Mouse (Mus musculus): ENCODE measurements around the gene Pafah1b2.

Gene Pafah1b2

GRCm38 (mm10) chr9:45942464-45942863 is 70.0 kb downstream of the Pafah1b2 start:
- no peak for DNase-seq (ENCODE audit: low read depth)

DNA sequence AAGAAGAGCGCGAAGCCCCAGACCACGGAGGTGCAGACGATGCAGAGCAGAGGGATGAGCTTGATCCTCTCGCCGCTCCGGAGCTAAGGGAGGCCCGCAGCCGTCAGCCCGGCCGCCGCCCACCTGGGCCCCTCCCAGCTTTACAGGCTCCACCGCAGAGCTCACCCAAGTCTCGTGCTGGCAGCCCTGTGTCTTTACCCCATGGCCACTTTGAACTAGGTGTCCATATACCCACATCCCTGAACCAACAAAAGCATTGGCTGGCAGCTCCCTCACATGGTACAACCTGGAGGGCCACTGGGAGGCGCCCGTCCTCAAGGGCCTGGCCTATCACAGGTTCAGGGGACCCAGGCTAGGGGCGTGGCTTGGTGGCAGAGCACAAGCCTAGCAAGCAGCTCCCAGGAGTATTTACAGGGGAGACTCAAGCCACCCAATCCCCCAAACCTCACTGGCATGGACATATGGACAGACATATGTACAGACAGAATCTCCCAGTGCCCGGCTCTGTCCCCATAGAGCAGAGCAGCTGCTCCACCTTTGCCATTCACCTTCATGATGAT is 71.1 kb downstream of the Pafah1b2 start:
- DNase-seq (ENCODE audit: low read depth), result no peak

- no peak for DNase-seq (ENCODE audit: low read depth)
Observed at GRCm38 (mm10) chr9:45939794-45940193, 72.7 kb downstream of the Pafah1b2 start.

DNA sequence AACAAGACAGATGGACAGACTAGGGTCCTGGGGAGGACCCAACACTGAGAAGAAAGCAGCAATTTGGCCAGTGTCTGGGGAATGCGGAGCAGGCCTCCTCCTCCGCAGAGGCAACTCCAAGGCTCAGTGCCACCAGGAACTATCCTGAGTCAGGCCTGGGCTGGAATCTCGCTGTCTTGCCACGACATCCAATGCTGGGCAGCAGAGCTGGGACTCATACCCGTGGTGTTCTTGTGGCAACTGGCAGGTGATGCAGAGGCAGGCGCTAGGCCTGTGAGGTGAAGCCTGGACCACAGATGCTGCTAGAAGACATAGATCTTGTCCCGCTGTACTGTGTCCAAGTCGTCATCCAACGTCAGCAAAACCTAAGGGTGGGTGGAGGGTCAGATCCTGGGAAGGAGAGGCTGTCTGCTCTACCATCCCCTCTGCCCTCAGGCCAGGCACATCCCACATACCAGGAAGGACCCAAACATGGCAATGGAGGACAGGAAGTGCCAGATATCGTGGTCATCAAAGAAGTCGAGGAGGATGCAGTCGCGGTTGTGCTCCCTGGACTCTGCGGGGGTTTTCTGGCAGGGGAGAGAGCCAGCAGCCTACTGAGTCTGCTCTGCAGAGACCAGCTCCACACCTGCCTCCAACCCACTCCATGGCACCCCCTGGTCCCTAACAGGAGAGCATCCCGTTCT is 73.4 kb downstream of the Pafah1b2 start:
- no peak for DNase-seq (ENCODE audit: low read depth)

DNA sequence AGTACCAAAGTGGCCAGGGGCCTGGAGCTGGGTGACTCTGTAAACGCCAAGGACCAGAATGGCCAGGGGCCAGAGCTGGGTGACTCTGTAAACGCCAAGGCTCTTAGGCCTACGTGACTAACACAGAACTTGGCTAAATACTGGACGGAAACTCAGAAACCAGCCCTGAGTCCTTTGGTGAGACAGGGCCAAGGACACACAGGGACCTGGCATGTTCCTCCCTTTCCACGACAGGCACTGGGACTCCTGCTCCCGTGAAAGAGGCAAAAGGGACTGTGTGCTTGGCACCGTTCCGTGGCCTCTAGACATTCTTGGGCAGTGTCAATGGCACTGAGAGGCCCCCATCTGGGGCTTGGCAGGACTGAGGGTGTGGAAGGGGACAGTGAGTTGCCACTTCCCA is 74.4 kb downstream of the Pafah1b2 start:
- DNase-seq (ENCODE audit: low read depth), result no peak

DNA sequence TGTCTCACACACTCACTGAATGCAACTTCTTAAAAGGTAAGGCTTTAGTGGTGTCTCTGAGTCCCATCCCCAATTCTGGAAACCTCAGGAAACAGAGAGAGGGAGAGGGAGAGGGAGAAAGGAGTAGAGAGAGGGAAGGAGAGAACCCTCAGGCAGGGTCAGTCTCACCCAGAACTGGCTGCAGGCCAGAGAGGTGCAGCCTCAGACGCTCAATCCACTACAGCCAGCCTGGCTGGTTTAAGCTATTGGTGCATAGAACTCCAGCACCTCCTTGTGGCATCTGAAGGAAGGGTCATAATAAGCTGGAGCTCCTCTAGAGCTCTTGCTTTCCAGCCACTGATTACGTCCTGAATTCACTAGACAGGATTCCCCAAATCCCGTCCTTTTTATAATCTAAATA is 75.6 kb downstream of the Pafah1b2 start:
- peak; percentile 72 for DNase-seq (ENCODE audit: low read depth)

GRCm38 (mm10) chr9:45935628-45936210 is 76.8 kb downstream of the Pafah1b2 start, which contains the start of gene Tagln:
Gene Tagln, minus strand, starts transcription at chr9:45936058.
- no peak for DNase-seq (ENCODE audit: low read depth)

DNA sequence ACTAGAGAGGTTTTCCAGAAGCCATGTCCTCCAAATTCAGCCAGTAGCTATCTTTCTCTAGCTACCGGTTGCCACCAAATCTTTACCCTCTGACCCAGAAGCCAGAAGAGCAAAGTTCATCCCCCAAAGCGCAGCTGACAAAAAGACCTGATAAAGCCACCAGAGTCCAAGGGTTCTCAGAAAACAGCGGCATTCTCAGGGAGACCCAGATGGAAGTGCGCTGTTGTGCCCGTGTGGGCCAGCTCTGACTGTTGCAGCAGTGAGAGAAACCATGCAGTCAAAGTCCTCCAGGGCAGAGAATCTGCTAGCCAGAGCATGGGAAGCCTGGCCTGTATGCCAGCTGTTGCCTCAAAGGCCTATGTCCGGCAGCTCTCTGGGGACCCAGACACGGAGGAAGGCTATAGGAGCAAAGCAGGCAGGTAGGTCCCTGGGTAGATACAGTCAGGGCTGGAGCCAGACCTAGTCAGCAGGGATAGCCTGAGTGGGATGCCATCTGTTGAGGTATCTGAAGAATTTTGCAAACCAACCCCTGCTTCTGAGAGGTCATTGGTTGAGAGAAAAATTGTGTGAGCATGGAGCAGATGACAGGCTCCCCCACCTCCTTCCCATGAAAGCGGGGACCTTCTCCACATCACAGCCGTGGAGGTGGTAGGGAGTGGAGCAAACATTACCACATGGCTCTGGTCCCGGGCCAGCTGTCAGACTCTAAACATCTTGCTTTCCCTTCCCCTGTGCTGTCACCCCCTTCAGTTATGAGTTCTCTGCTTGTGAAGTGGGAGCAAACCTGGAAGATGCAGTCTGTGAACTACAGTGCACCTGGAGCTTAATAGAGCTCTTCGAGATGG is 79.7 kb downstream of the Pafah1b2 start:
- no peak for DNase-seq (ENCODE audit: low read depth)

DNA sequence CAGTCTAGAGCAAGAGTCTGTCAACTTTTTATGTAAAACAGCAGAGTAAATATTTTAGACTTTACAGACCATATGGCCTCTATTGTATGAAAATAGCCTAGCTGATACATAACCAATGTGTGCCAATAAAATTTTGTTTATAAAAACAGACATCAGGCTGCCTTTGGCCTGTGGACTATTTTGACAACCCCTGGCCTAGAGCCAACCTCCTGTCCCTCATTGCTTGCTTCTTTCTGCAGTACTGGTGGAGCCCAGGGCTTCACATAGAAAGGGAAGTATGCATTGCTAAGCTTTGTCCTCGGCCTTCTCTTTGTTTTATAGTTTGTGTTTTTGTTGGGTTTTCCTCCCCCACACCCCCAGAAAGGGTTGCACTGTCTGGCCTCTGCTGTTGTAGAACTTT is 80.5 kb downstream of the Pafah1b2 start:
- no peak for DNase-seq (ENCODE audit: low read depth)

DNA sequence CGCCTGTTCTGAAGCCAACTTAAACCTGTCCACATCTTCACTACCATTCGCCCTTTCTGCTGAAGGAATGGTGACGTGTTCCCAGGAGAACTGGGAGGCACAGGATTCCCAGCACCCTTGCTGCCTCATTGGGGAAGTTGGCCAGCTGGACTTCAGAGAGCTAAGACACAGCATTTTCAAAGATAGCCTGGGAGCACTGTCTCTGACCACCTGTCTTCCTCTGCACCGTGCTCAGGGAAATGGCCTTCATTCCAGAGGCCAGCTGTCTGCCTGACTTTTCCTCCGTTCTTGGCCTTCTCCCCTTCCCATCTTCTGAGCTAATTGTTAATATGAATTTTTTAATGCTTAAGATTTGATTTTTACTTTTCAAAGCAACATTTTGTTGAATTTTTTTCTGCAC is 83.2 kb downstream of the Pafah1b2 start:
- no peak for DNase-seq (ENCODE audit: low read depth)

GRCm38 (mm10) chr9:45919895-45920294 is 92.6 kb downstream of the Pafah1b2 start:
- no peak for DNase-seq (ENCODE audit: low read depth)

- DNase-seq (ENCODE audit: low read depth), result no peak
Observed at GRCm38 (mm10) chr9:45917041-45917934, 95.2 kb downstream of the Pafah1b2 start.

GRCm38 (mm10) chr9:45915659-45916058 is 96.8 kb downstream of the Pafah1b2 start:
- DNase-seq (ENCODE audit: low read depth), result no peak

All from fibroblast of lung, adult 2 months (primary cell).